8 mouse cellular contexts compared by ENCODE assay signal in genomic region chr6:70791824-70792535, GRCm38 (mm10). TPM values are rescaled to one million over a fixed set of nuclear protein-coding genes. Genes with fewer than 3 reads are reported as not detected.
DNase-seq lines count a peak whose midpoint lies in the region; ATAC-seq lines count a peak whose summit lies in the region.

Gene Rpia, minus strand, starts transcription at chr6:70792232.

- H3K9ac ChIP-seq in hindbrain, embryonic 11.5 days (ENCODE audit: low read depth, low read length), result peak within 1 kb of the TSS; percentile 68

- H3K9me3 ChIP-seq in hindbrain, embryonic 11.5 days (ENCODE audit: control insufficient read depth, low read length), result no peaks in the 10 kb centered on the region

- under 1% methylated on average over 59 of the region's 62 CpGs for WGBS in hindbrain, embryonic 11.5 days

- peak within 1 kb of the TSS; percentile 73 for H3K4me3 ChIP-seq in hindbrain, embryonic 11.5 days (ENCODE audit: low read depth, low read length)

- peak within 1 kb of the TSS; percentile 78 for H3K4me2 ChIP-seq in hindbrain, embryonic 11.5 days (replicated peaks; ENCODE audit: low read depth, low read length)

- peak; percentile 98 for ATAC-seq in hindbrain, embryonic 11.5 days (ENCODE audit: low FRiP score)

- no peaks in the 10 kb centered on the region for H3K36me3 ChIP-seq in hindbrain, embryonic 11.5 days (ENCODE audit: control insufficient read depth, insufficient read depth, low read length)

- H3K27me3 ChIP-seq in hindbrain, embryonic 11.5 days (ENCODE audit: control insufficient read depth, insufficient read depth, low read length), result no peaks in the 10 kb centered on the region

- H3K27ac ChIP-seq in hindbrain, embryonic 11.5 days (ENCODE audit: low read depth, low read length), result no peak within 1 kb of the TSS

- H3K4me1 ChIP-seq in hindbrain, embryonic 11.5 days (replicated peaks; ENCODE audit: control insufficient read depth, insufficient read depth, low read length), result no peaks in the 10 kb centered on the region

- DNase-seq in MN1 (ENCODE audit: low spot score), result peak; percentile 96
- DNase-seq in cerebellum, adult 9-10 months, result peak; percentile 98
- DNase-seq in frontal cortex, adult 2 months (ENCODE audit: extremely low spot score in 1 of 2, low spot score in 1 of 2), result peak; percentile 98 to 99
- peak; percentile 95 for DNase-seq in hindbrain, embryonic 11.5 days (ENCODE audit: low spot score)
- DNase-seq in layer of hippocampus, postnatal 10 days (ENCODE audit: low spot score in 2 of 2), result peak; percentile 97 to 98
- peak; percentile 100 for DNase-seq in lung, postnatal 10 days
- peak; percentile 99 for DNase-seq in ovary, postnatal 36 days (ENCODE audit: low spot score)
- DNase-seq in thymus, postnatal 25 days, result peak; percentile 97

RNA-seq across cellular contexts. Expression of gene Rpia, which starts in this region (rescaled TPM):
- 15.7 and 16.7 TPM in 2 replicates for polyA plus RNA-seq in frontal cortex, adult 2 months (2012; rRNA removed)
- polyA plus RNA-seq in hindbrain, embryonic 11.5 days (2014; fragmentation: Nextera tagmentation; extraction: Ambion mirVana), result 2.5 and 3.7 TPM in 2 replicates
- 10 to 100 TPM; 11.9 to 15.7 TPM for total RNA-seq in layer of hippocampus, postnatal 10 days (2021)
